In the genomic region with DNA sequence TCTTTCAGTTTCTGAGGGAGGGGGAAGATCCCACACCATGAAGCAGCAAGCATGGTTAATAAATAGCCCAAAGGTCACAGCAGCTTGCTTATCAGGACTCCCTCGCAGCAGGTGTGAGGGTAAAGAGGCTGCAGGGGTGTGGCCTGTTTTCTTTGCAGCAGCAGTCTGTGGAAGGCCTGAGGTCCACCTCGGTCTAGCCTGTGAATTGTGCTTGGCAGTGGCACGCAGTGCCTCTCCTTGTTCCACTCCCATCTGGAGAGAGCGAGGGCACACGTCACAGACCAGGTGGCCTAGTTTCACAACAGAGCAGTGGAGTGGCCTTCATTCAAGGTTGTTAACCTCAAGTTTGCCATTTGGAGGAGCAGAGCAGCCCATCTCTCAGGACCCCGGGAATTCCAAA, we compare ENCODE assay signal across 10 mouse cellular contexts. TPM values are rescaled to one million over a fixed set of nuclear protein-coding genes. Genes with fewer than 3 reads are reported as not detected.
DNase-seq lines count a peak whose midpoint lies in the region; ATAC-seq and TF ChIP-seq lines count a peak whose summit lies in the region.
"Had no signal": no experiment of that assay in that cellular context is flagged by ENCODE, and none has a peak within 500 bp of the region (broad histone marks: within the 10 kb centered on the region; RNA-seq: fewer than 3 reads in every experiment).

No protein-coding gene starts in this region.

- 57% methylated on average over 6 of the region's 6 CpGs for WGBS in midbrain, postnatal 0 days
- whole genome bisulfite sequencing in midbrain, embryonic 14.5 days, result 56% methylated on average over 6 of the region's 6 CpGs
- WGBS in heart, embryonic 14.5 days, result 29% methylated on average over 6 of the region's 6 CpGs
- WGBS in small intestine, adult 2 months, result 23% methylated on average over 6 of the region's 6 CpGs

- H3K36me3 ChIP-seq in midbrain, postnatal 0 days (ENCODE audit: insufficient read depth, low read length), result no peaks in the 10 kb centered on the region
- H3K36me3 ChIP-seq in midbrain, embryonic 14.5 days (ENCODE audit: control insufficient read depth, insufficient read depth, low read length), result no peaks in the 10 kb centered on the region
- no peaks in the 10 kb centered on the region for H3K36me3 ChIP-seq in heart, embryonic 14.5 days (ENCODE audit: control insufficient read depth, insufficient read depth, low read length)
- no peaks in the 10 kb centered on the region for H3K36me3 ChIP-seq in small intestine, adult 2 months (ENCODE audit: control insufficient read depth, insufficient read depth, low read length)
- H3K36me3 ChIP-seq: midbrain, embryonic 12.5 days had no signal

- H3K4me2 ChIP-seq in midbrain, postnatal 0 days (ENCODE audit: low read depth, low read length, poor library complexity, severe bottlenecking), result no peak overlapping the region
- no peak overlapping the region for H3K4me2 ChIP-seq in midbrain, embryonic 14.5 days (ENCODE audit: low read length)
- peak overlapping the region; percentile 12; the same call in 1 of the 2 replicates for H3K4me2 ChIP-seq in heart, embryonic 14.5 days (ENCODE audit: low read length)
- H3K4me2 ChIP-seq: midbrain, embryonic 12.5 days had no signal

- no peak for ATAC-seq in midbrain, postnatal 0 days (ENCODE audit: low FRiP score)
- no peak for ATAC-seq in midbrain, embryonic 14.5 days (ENCODE audit: low FRiP score, low TSS enrichment)
- ATAC-seq in heart, embryonic 14.5 days (ENCODE audit: insufficient number of reproducible peaks, insufficient read depth, low FRiP score, low read depth), result no peak; the same call in 1 of the 2 replicates
- no peak for ATAC-seq in activated CD4-positive, CD25-positive, alpha-beta regulatory T cell, adult 4 months
- ATAC-seq: Patski had no signal

- H3K27me3 ChIP-seq in midbrain, postnatal 0 days (ENCODE audit: insufficient read depth, low read length), result no peaks in the 10 kb centered on the region
- no peaks in the 10 kb centered on the region for H3K27me3 ChIP-seq in midbrain, embryonic 14.5 days (ENCODE audit: control insufficient read depth, insufficient read depth, low read length)
- H3K27me3 ChIP-seq in heart, embryonic 14.5 days (ENCODE audit: control insufficient read depth, insufficient read depth, low read length), result no peaks in the 10 kb centered on the region
- H3K27me3 ChIP-seq in small intestine, adult 2 months (ENCODE audit: control insufficient read depth, insufficient read depth, low read length), result no peaks in the 10 kb centered on the region
- H3K27me3 ChIP-seq: midbrain, embryonic 12.5 days had no signal

- TF ChIP-seq POLR2A in small intestine, adult 2 months (IDR thresholded peaks at IDR 0.05; ENCODE audit: low read depth, low read length), result no peak

- no peak overlapping the region for H3K4me3 ChIP-seq in midbrain, postnatal 0 days (ENCODE audit: low read depth, low read length)
- no peak overlapping the region for H3K4me3 ChIP-seq in midbrain, embryonic 14.5 days (replicated peaks; ENCODE audit: low read depth, low read length)
- no peak overlapping the region for H3K4me3 ChIP-seq in heart, embryonic 14.5 days (ENCODE audit: control insufficient read depth in 1 of 2, insufficient read depth in 1 of 2, low read depth in 1 of 2, low read length in 2 of 2)
- H3K4me3 ChIP-seq in small intestine, adult 2 months (ENCODE audit: low read depth, low read length), result no peak overlapping the region
- H3K4me3 ChIP-seq: midbrain, embryonic 12.5 days had no signal

- DNase-seq in midbrain, postnatal 0 days (ENCODE audit: low spot score), result no peak
- DNase-seq in midbrain, embryonic 14.5 days, result no peak
- peak; percentile 73 for DNase-seq in liver
- no peak for DNase-seq in right cerebral cortex, postnatal 10 days (ENCODE audit: low spot score in 2 of 2)
- no peak for DNase-seq in right cerebral cortex, postnatal 36 days (ENCODE audit: low spot score in 2 of 2)

- no peak overlapping the region for H3K27ac ChIP-seq in midbrain, postnatal 0 days (ENCODE audit: low read depth, low read length)
- H3K27ac ChIP-seq in midbrain, embryonic 14.5 days (replicated peaks; ENCODE audit: low read depth, low read length), result no peak overlapping the region
- H3K27ac ChIP-seq in heart, embryonic 14.5 days (replicated peaks in 1 of 2; ENCODE audit: control insufficient read depth in 1 of 2, insufficient read depth in 1 of 2, low read depth in 2 of 2, low read length in 2 of 2), result peak overlapping the region; percentile 16 to 26; a peak in 2 of 4 replicates
- H3K27ac ChIP-seq in small intestine, adult 2 months (ENCODE audit: insufficient read depth, low read depth, low read length), result peak overlapping the region; percentile 59
- H3K27ac ChIP-seq: midbrain, embryonic 12.5 days had no signal

- 0 out of 2 replicates have a peak overlapping the region, but pooled peaks have one; percentile 29 for H3K9ac ChIP-seq in midbrain, postnatal 0 days (replicated peaks; ENCODE audit: low read length, poor library complexity, severe bottlenecking)
- H3K9ac ChIP-seq in midbrain, embryonic 14.5 days (replicated peaks; ENCODE audit: low read length), result no peak overlapping the region
- H3K9ac ChIP-seq in heart, embryonic 14.5 days (ENCODE audit: low read length), result peak overlapping the region; percentile 2; the same call in 1 of the 2 replicates
- H3K9ac ChIP-seq: midbrain, embryonic 12.5 days had no signal

- H3K9me3 ChIP-seq in midbrain, postnatal 0 days (ENCODE audit: low read length), result no peaks in the 10 kb centered on the region
- H3K9me3 ChIP-seq in midbrain, embryonic 14.5 days (ENCODE audit: control insufficient read depth, low read length), result no peaks in the 10 kb centered on the region
- H3K9me3 ChIP-seq in heart, embryonic 14.5 days (ENCODE audit: control insufficient read depth, low read length), result no peaks in the 10 kb centered on the region
- H3K9me3 ChIP-seq: midbrain, embryonic 12.5 days had no signal

- TF ChIP-seq CTCF in midbrain, postnatal 0 days (IDR thresholded peaks at IDR 0.05), result no peak
- TF ChIP-seq CTCF in small intestine, adult 2 months (IDR thresholded peaks at IDR 0.05; ENCODE audit: extremely low read depth, insufficient read length, insufficient replicate concordance, low read depth, low read length), result no peak

- H3K4me1 ChIP-seq in midbrain, postnatal 0 days (ENCODE audit: insufficient read depth, low read length), result no peaks in the 10 kb centered on the region; the same call in 1 of the 2 replicates
- 0 out of 2 replicates have a peak, but pooled peaks cover 6% of the 10 kb centered on the region for H3K4me1 ChIP-seq in midbrain, embryonic 14.5 days (ENCODE audit: control insufficient read depth, insufficient read depth, low read length)
- peaks cover 8 to 10% of the 10 kb centered on the region in 2 experiments; a peak in 3 of 4 replicates for H3K4me1 ChIP-seq in heart, embryonic 14.5 days (ENCODE audit: control insufficient read depth in 2 of 2, insufficient read depth in 2 of 2, low read length in 2 of 2)
- peaks cover 20% of the 10 kb centered on the region; the same call in 1 of the 2 replicates for H3K4me1 ChIP-seq in small intestine, adult 2 months (ENCODE audit: control insufficient read depth, insufficient read depth, insufficient read length, low read length)
- H3K4me1 ChIP-seq: midbrain, embryonic 12.5 days had no signal

RNA-seq across cellular contexts. Expression of a gene that starts 19.6 kb away (rescaled TPM):
- 26.7 and 28.1 TPM in 2 replicates for total RNA-seq in midbrain, postnatal 0 days (2014; rRNA removed)
- polyA plus RNA-seq in midbrain, postnatal 0 days (2015; fragmentation: Nextera tagmentation; extraction: Ambion mirVana), result 18.3 and 19.5 TPM in 2 replicates
- polyA plus RNA-seq in midbrain, embryonic 14.5 days (2014; fragmentation: Nextera tagmentation; extraction: Ambion mirVana), result 19.2 and 24.0 TPM in 2 replicates
- 24.0 and 24.1 TPM in 2 replicates for polyA plus RNA-seq in heart, embryonic 14.5 days (2014; fragmentation: Nextera tagmentation; extraction: Ambion mirVana)
- polyA plus RNA-seq in small intestine, adult 2 months (2012; rRNA removed), result 5.7 and 7.5 TPM in 2 replicates
- 10 to 100 TPM in 1 of 2 experiments, 1 to 10 TPM in 1; 7.7 to 12.4 TPM for polyA plus RNA-seq in activated CD4-positive, CD25-positive, alpha-beta regulatory T cell, adult 4 months (2017; shearing (Covaris generic))

Comparison
In these comparisons a context has a peak if more than half of its experiments do, and no peak if none do; other contexts are left out.
1. H3K27ac ChIP-seq: peak in heart, embryonic 14.5 days (2 of 2) and small intestine, adult 2 months (single experiment); none in midbrain, postnatal 0 days (single experiment) and midbrain, embryonic 14.5 days (single experiment).